Mouse (Mus musculus) erythroblast, adult 5-6 weeks (primary cell): ENCODE measurements around the gene Mrps35. TPM values are rescaled to one million over a fixed set of nuclear protein-coding genes. Genes with fewer than 3 reads are reported as not detected.

Experiments used
- ATAC-seq: replicated peaks from 2 replicates; pipeline ENCODE4 v1.8.0; 2016; ENCODE audit warnings: moderate number of reproducible peaks, mild to moderate bottlenecking, moderate TSS enrichment, inconsistent platforms; ENCODE audit not compliant: poor library complexity, low FRiP score, severe bottlenecking
- total RNA-seq, 2 experiments: library from RNA; stranded (forward) in 1 of 2; stranded (reverse) in 1 of 2; fragments of 150-400 nt in 1 of 2; fragments of 200-764, 138-1000 nt in 1 of 2; gene quantifications; 2 replicates each; pipeline versions ENCODE4 v1.2.3 to v1.2.4; 2015 to 2017; ENCODE audit warnings: low replicate concordance in 2 of 2

Gene Mrps35
- total RNA-seq, 2 experiments from 2014 or later: 23.9 to 36.3 TPM

DNA sequence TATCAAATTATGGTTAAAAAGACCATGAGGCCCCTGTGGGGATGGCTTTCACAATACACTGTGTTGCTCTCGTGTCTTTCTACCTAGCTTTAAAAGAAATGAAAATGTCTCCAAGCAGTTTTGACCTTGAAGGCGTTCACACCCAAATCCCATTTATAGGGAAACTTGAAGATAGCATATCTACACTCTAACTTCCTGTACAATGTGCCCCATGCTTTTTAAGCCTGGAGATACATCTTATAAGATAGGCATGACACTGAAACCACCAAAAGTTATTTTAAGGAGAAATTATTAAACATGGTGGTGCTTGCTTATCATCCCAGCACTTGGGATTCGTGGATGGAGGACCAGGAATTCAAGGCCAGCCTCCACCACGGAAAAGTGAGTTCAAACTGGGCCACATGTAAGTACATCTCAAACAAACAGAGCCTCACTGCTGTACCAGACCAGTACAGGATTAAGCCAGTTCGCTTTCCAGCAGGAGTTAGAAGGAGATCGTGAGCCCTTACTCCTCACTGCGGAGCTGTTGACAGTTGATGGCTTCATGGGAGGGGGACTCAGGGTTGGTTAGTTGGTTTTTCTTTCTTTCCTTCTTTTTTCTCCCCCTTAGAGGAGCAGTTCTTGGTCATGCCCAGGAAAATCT, 43.0 kb downstream of the Mrps35 start:
- no peak for ATAC-seq

DNA sequence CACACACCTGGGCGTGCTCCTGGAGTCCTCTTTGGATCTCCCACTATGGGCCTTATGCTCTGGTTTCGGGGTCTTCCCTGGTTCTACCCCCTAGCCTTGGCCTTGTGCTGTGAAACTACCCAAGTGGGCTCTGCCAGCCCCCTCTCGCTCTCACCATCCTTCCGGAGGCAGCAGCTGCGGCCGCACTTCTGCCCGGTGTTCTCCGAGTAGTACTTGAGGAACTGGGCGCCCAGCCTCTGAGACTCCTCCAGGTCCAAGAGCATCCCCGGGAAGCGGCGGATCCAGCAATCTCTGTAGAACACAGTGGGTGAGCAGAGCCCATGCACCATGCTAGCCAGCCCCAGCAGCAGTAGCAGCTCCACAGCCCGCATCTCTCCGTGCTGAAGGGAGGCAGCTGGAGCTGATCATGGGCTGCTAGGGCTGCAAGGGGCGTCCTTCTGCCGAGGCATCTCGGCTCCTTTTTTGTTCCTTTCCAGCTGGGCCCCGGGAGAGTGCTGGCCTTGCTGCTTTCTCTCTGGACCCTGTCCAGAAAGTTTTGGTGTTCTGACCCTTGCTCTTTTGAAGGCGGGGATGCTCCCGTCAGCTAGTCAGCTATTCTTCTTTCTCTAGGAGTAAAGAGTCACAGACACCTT, 44.1 kb downstream of the Mrps35 start, which contains the start of gene Mansc4:
Gene Mansc4 (minus strand): TSS at position 439 of the 632 bp plus-strand sequence.
- ATAC-seq: no peak

DNA sequence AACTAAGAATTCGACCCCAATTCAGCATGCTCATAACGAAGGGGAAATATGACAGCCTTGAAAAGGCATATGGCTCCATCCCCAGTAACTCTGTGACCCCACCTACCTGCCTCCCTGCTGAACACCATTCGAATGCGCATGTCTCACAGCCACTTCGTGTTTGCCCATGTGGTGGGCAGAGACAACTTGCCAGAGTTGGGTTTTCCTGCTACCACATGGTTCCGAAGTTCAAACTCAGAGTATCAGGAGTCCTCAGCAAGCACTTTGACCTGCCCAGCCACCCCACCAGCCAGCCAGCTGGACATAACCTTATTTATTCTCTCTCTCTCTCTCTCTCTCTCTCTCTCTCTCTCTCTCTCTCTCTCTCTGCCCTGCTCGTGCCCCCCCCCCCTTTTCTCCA, 45.2 kb downstream of the Mrps35 start:
- ATAC-seq: no peak

DNA sequence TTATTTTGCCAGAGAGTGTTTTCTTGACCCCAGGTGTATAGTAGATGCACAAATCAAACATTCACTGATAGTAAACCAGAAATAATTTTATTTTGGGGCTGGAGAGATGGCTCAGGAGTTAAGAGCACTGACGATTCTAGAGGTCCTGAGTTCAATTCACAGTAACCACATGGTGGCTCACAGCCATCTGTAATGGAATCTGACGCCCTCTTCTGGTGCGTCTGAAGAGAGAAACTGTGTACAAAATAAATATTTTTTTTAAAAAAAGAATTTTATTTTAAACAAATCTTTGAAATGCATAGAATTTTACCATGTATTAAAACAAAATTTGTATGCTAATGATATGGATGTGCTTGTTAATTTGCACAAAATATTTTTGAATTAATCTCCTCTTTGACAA, 46.0 kb downstream of the Mrps35 start:
- no peak for ATAC-seq

DNA sequence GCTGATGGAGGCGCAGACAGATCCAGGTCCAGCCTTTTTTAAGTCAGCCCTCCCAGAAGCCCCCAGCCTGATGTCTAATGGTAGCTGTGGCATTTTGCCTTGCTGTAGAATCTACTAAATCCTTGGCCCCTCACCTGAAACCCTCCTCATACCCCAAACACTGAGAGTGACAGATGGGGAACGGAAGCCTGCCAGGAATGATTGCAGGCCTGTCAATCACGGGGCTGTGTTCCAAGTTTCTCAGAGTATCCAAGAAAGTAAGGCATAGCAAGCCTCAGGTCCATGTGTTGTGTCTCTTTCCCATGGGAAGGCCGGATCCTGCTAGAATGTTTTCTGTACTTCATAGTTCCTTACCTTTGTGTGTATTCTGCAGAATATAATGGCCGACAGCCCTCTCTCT, 47.6 kb downstream of the Mrps35 start:
- no peak for ATAC-seq

DNA sequence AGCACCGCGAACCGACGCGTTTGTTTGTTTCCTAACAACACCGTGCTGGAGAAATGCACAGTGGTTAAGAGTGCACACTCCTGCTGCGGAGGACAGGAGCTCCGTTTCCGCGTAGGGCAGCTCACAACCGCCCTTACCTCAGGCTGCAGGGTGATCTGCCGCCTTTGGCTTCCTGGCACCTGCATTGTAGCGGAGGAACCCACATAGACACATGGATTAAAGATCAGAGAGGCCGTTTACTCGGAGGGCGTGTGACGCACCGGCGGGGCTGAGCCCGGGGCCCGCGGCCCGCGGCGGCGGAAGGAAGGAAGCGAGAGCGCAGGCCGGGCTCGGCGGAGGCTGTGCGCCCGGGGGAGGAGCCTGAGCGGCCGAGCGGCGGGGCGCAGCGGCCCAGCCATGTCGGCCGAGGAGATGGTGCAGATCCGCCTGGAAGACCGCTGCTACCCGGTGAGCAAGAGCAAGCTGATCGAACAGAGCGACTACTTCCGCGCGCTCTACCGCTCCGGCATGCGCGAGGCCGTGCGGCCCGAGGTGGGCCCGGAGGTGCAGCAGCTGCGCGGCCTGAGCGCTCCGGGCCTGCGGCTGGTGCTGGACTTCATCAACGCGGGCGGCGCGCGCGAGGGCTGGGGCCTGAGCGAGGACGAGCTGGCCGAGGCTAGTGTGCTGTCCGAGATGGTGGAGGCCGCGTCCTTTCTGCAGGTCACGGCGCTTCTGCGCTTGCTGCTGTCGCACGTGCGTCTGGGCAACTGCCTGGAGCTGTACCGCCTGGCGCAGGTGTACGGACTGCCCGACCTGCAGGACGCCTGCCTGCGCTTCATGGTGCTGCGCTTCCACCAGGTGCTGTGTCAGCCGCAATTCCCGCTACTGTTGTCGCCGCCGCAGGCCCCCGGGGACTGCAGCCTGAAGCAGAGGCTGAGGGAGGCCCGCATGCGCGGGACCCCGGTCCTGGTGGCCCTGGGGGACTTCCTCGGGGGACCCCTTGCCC, 48.9 kb downstream of the Mrps35 start, which contains the start of gene Klhl42:
Gene Klhl42 (plus strand): TSS at position 244 of the 985 bp plus-strand sequence.
- no peak; the same call in 1 of the 2 replicates for ATAC-seq

DNA sequence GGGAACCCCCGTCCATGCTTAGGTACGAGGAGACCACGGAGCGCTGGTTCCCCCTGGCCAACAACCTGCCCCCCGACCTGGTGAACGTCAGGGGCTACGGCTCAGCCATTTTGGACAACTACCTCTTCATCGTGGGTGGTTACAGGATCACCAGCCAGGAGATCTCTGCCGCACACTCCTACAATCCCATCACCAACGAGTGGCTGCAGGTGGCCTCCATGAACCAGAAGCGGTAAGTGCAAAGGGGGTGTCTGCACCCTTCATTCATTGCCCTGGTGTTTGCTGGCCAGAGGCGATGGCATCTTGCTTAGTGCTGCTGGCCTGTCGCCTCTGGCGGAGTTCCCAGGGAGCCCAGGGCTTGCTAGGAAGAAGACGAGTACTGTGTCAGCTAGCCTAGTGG, 49.6 kb downstream of the Mrps35 start:
- ATAC-seq: 0 out of 2 replicates have a peak, but pooled peaks have one; percentile 15

DNA sequence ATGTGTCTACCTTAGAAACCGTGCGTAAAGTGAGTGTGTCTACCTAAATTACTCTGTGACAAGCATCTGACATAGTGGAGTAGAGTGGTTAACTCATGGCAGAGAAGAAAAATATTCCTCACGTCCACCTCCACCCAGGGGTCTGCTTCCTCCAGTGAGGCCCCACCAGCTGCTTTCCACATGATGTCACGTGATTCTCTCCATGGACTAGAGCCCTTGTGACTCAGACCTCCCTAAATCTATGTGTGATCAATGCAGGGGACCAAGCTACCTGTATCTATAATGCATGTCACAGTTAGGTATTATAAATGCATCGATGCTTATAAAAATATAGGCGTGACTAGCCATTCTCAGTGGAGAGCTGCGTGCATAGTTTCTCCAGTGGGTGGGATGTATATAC, 52.2 kb downstream of the Mrps35 start:
- ATAC-seq: no peak

DNA sequence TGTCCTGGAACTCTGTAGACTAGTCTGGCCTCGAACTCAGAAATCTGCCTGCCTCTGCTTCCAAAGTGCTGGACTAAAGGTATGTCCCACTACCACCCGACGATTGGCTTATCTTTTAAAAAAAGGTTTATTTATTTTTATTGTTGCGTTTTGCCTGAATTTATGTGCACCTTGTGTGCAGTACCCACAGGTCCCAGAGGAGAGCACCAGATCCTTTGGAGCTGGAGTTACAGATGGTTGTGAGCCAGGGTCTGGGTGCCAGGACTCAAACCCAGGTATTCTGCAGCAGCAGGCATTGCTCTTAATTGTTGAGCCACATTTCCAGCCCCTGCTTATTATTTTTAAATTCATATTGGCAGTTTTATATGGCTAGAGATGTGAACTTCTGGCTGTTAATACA, 53.5 kb downstream of the Mrps35 start:
- ATAC-seq: no peak

DNA sequence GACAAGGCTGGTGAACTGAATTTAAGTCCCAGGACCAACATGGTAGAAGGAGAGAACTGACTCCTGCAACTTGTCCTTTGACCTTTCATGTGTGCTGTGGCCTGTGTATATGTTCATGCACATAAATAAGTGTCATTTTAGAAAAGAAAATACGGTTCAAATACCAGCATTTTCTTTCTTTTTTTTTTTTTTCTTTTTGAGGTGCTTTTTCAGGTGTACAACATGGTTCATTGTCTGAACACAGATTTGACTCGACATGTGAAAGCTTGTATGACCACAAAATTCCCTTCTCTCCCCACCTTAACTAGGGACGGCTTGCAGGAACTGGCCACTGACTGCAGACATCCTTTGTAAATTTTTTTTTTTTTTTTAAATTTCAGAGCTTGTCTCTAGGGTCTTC, 54.4 kb downstream of the Mrps35 start:
- no peak for ATAC-seq

DNA sequence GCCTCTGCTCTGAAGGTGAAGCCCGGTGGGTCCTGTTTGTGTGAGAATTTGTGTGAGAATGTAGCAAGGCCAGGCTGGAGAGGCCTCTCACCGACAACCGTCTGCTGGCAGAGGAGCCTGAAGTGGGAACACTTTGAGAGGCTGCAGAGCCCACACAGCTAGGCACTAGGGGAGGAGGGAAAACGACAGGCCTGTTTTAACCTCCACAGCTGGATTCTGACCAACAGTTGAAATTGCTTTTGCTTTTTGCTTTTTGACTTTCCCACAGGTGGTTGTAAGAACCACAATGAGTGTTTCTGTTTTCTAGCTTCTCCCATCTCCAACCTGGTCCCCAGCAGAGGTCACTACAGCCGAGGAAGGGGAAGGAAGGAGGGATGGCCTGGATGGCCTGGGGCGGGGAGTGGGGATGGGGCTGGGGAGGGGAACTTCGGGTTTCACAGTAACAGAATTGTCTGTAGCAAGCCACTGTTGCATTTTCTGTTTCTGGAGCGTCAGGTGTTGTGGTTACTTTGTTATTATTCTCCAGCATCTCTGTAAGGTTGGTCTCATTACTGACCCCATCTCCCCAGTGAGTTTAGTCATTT, 54.9 kb downstream of the Mrps35 start:
- no peak for ATAC-seq

DNA sequence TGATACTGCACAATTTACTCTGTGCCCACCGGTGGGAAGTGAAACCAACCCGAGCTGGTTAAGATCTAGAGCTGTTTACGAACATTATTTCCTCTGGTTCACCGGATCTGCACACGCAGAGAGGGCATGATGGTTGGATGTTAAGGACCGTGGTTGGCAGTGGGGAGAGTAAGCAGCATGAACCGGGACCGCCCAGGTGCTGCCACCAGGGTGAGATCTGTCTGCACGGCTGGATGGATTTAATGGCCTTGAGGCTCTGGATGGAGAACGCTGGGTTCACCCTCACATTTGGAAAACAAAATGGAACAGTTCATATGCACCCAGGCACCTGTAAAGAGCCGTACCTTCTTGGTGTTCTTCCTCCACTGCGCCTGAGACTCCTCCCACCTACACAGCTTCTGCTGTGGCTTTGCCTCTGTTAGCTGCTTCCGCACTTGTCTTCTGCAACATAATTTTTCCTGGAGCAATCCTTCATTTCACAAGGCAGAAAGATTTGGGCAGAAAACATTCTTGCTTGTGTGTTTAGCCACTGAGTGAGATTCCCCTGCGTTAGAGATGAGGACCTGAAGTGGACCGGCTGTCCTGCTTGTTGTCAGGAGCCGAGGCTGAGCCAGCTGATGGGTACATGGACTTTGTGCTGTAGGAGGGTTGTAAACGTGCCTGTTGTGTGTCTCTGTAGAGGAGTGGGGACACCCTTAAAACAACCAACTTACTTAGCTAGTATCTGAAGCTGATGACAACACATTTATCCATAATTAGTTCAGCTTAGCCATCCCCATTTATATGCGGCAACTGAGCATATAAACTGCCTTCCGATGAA, 57.1 kb downstream of the Mrps35 start:
- no peak for ATAC-seq

DNA sequence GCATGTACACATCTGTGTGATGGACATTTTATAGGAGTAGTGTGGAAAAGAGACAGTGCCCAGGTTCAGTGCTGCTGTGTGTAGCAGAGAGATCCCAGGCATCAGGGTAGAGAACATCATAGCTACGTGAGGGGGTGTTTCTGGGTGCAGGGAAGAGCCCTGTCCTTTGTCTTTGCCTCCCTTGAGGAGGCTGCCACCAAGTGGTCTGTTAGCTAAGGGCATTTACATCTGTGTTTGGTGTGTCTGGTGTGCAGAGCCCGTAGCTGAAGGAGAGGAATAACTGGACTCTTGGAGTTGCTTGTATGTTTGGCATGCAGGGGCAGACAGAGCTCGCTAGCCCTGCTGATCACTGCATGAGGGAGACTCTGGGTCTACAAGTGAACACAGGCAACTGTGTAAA, 59.7 kb downstream of the Mrps35 start:
- no peak for ATAC-seq

DNA sequence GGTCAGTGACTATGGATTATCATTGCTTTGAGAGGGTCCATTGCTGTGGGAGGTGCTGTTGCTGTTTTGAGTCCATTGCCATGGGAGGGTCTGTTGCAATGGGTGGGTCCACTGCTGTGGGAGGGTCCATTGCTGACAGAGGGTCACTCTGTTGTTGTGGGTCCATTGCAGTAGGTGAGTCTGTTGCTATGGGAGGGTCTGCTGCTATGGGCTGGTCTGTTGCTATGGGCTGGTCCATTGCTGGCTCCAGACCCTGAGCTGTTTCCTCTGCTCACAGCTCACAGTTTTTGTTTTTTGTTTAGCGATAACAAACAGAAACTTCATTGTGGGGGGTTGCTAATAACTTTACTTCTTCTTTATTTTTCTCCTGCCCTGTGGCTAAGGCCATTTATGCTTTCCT, 63.0 kb downstream of the Mrps35 start:
- no peak for ATAC-seq

DNA sequence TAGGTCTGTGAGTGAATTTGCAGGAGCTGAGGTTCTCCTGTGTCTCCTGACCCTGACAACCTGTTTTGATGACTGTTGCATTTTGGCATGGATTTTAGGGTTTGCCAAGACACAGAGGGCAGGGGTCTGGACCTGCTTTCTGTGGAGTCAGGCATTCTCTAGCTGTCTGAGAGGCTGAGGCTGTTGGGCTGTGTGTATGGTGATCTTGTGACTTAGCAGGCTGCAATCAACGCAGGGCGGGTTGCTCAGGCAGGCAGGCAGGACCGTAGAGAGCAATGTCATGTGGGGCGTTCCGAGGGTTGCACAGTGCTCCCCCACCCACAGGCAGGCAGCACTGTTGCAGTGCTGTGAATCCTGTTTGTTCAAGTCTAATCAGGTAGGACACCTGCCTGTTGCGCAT, 64.2 kb downstream of the Mrps35 start:
- no peak for ATAC-seq

DNA sequence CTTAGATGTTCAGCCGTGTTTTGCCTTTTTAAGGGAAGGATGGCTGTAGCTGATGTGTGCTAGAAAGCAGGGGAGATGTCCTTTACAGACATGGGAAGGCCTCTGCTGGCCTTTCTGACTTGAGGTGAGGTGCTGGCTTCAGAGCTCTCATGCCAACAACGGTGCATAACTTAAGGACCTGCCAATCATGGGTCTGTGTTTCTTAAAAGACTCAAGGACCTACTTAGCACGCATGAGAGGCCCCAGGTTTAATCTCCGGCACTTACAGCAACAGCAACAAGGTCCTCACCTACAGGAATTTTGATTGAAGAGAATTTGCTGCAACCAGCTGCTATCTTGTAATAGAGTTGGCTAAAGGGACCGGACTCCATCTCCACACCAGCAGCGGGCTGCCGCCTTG, 66.7 kb downstream of the Mrps35 start:
- ATAC-seq: no peak

DNA sequence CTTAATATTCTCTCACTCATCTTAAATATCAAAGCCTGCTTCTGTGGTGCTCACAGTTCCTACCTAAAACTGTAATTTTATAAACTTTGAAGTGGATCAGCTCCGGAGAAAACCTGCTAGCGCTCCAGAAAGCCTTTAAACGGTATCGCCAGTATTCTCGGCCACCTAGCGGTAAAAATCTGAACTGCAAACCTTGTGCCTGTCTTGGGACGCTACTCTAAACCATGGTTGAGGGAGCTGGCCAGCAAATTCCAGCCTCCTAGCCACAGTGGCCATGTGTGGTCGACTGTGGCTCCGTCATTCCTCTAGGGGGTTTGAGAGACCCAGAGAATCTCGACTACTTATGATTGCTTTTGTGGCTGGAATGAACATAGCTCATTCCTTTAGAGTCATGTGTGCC, 74.0 kb downstream of the Mrps35 start:
- 0 out of 2 replicates have a peak, but pooled peaks have one; percentile 60 for ATAC-seq

DNA sequence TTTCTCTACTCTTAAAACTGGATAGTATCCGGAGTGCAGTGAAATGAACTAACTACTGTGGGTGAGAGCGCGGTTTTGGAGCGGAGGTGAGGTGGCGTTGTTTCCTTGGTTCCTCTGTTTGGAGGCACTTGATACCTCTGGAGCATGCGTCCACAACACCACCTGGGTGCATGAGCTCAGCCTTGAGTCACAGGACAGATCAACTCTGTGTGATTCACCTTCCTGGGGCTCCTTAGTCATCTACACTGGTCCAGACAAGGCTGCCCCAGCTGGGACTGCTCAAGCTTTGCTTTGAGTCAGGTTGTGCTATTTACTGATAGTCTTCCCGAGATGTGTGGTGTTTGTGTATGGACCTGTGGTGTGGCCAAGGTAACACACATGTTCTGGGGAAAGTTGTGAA, 75.2 kb downstream of the Mrps35 start:
- ATAC-seq: 0 out of 2 replicates have a peak, but pooled peaks have one; percentile 40

DNA sequence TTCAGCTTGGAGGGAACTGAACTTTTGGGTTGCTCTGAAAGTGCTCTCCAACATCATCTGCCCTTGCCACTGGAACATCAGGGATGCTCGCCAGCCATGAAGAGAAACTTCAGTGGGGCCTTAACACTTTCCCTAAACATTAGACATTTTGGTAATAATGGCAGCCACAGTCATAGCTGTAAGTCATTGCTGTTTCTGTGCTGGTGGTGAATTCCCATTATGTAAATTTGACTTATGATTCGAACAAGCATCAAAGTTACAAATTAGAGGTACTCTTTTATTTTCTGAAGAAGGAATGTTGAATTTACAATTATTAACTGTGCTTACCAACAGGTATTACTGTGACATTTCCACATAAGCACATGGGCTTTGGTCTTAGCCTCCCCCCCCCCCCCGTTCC, 75.6 kb downstream of the Mrps35 start:
- ATAC-seq: no peak
